Mouse (Mus musculus) liver, postnatal 0 days (tissue): ENCODE results near the gene Blmh. TPM values are rescaled to one million over a fixed set of nuclear protein-coding genes. Genes with fewer than 3 reads are reported as not detected.
"Not testable (repeated sequence)": the region's sequence is repeated elsewhere in the genome, so short reads cannot be mapped to it uniquely, and the experiment has no call there.

Experiments used
- ATAC-seq: fragments of 200-750 bp; cut with Nextera tagmentation; 2 replicates; pipeline ENCODE4 v1.8.0; 2017; ENCODE audit warnings: mild to moderate bottlenecking, moderate library complexity
- DNase-seq: peaks from one replicate; pipeline ENCODE4 v3.0.0-alpha.2; 2016
- H3K27ac ChIP-seq: fragments of 300-500 bp; sonication (generic); 2 replicates; pipeline ENCODE4 v1.5.1; 2014; ENCODE audit warnings: antibody characterized with exemption, moderate library complexity, mild to moderate bottlenecking, low read depth
- H3K27me3 ChIP-seq: fragments of 300-500 bp; sonication (generic); 2 replicates; pipeline ENCODE4 v1.6.1; 2014; ENCODE audit warnings: low read length, control low read depth, mixed read lengths; ENCODE audit not compliant: insufficient read depth
- H3K36me3 ChIP-seq: fragments of 300-500 bp; sonication (generic); replicated peaks from 2 replicates; pipeline ENCODE4 v1.6.1; 2014; ENCODE audit warnings: mild to moderate bottlenecking, control low read depth, low read length, moderate library complexity, mixed read lengths; ENCODE audit not compliant: insufficient read depth
- H3K4me1 ChIP-seq: fragments of 300-500 bp; sonication (generic); 2 replicates; pipeline ENCODE4 v1.6.1; 2014; ENCODE audit warnings: antibody characterized with exemption, mild to moderate bottlenecking, control low read depth; ENCODE audit not compliant: insufficient read depth
- H3K4me2 ChIP-seq: fragments of 300-500 bp; sonication (generic); 2 replicates; pipeline ENCODE4 v1.6.1; 2014; ENCODE audit warnings: low read depth, mild to moderate bottlenecking, low read length, moderate library complexity, mixed read lengths
- H3K4me3 ChIP-seq: fragments of 300-500 bp; sonication (generic); 2 replicates; pipeline ENCODE4 v1.5.1; 2014; ENCODE audit warnings: low read depth, low read length
- H3K9ac ChIP-seq: fragments of 300-500 bp; sonication (generic); replicated peaks from 2 replicates; pipeline ENCODE4 v1.6.1; 2014; ENCODE audit warnings: mild to moderate bottlenecking, moderate library complexity
- H3K9me3 ChIP-seq: fragments of 300-500 bp; sonication (generic); 2 replicates; pipeline ENCODE4 v1.6.1; 2016; ENCODE audit warnings: mild to moderate bottlenecking, control low read depth, low read length, mixed read lengths
- CTCF ChIP-seq: sonication (generic); IDR thresholded peaks from 2 replicates; pipeline ENCODE4 v1.5.1; 2016; ENCODE audit warnings: antibody characterized with exemption, low read depth
- EP300 ChIP-seq: IDR thresholded peaks from 2 replicates; pipeline ENCODE4 v1.6.1; 2016; ENCODE audit warnings: antibody characterized with exemption, low read depth, mild to moderate bottlenecking
- WGBS: fragments of 180-500 bp; shearing (Covaris S2); extraction: QIAGEN DNeasy Blood & Tissue Kit; methylation state at CpG from one replicate; pipeline ENCODE4 v1.1.7; 2014; ENCODE audit not compliant: insufficient replicate concordance; 5-methylcytosine and 5-hydroxymethylcytosine counted together
- polyA plus RNA-seq: library from polyadenylated mRNA; unstranded; fragments of >200 nt; fragmentation: Nextera tagmentation; extraction: Ambion mirVana; gene quantifications from 2 replicates; pipeline ENCODE4 v1.2.1, GENCODE M21; 2015

Blmh gene
- polyA plus RNA-seq, 1 experiment from 2014 or later, result 34.6 TPM

GRCm38 (mm10) chr11:76912055-76912395, 12.6 kb upstream of the Blmh start:
- DNase-seq, result no peak
- ATAC-seq, result no peak
- no peak for TF ChIP-seq EP300
- no peak for TF ChIP-seq CTCF

GRCm38 (mm10) chr11:76914366-76914765, 10.2 kb upstream of the Blmh start:
- no peaks in the 10 kb centered on the region for H3K27me3 ChIP-seq
- H3K4me1 ChIP-seq, result peaks cover 17% of the 10 kb centered on the region; the same call in 1 of the 2 replicates
- H3K36me3 ChIP-seq, result no peaks in the 10 kb centered on the region
- no peaks in the 10 kb centered on the region for H3K9me3 ChIP-seq
- H3K4me2 ChIP-seq, result 0 out of 2 replicates have a peak overlapping the region, but pooled peaks have one; percentile 18
- ATAC-seq (peak; percentile 96), DNase-seq (peak; percentile 52)
- no peak overlapping the region for H3K4me3 ChIP-seq
- H3K27ac ChIP-seq, result peak overlapping the region; percentile 80
- 49% methylated on average over 7 of the region's 7 CpGs for WGBS
- H3K9ac ChIP-seq, result no peak overlapping the region
- no peak for TF ChIP-seq EP300
- TF ChIP-seq CTCF, result no peak

More at GRCm38 (mm10) chr11:76912055-76912395, 12.6 kb upstream of the Blmh start:
- Histone ChIP-seq H3K9me3 (no peaks in the 10 kb centered on the region), H3K36me3 (no peaks in the 10 kb centered on the region), H3K27ac (peak overlapping the region; percentile 8), H3K4me2 (no peak overlapping the region), H3K4me3 (no peak overlapping the region), H3K27me3 (no peaks in the 10 kb centered on the region), H3K4me1 (peaks cover 17% of the 10 kb centered on the region; the same call in 1 of the 2 replicates), H3K9ac (no peak overlapping the region)
- WGBS, result 56% methylated on average over 7 of the region's 7 CpGs

- no peak for TF ChIP-seq CTCF
- TF ChIP-seq EP300, result no peak
- no peak for DNase-seq
- 29% methylated on average over 13 of the region's 13 CpGs for WGBS
- no peaks in the 10 kb centered on the region for H3K9me3 ChIP-seq
- H3K4me1 ChIP-seq, result peaks cover 15% of the 10 kb centered on the region; the same call in 1 of the 2 replicates
- H3K27ac ChIP-seq, result no peak overlapping the region
- H3K36me3 ChIP-seq, result no peaks in the 10 kb centered on the region
- ATAC-seq, result peak; percentile 20
- H3K4me3 ChIP-seq, result no peak overlapping the region
- no peak overlapping the region for H3K9ac ChIP-seq
- no peaks in the 10 kb centered on the region for H3K27me3 ChIP-seq
- no peak overlapping the region for H3K4me2 ChIP-seq
Measured at GRCm38 (mm10) chr11:76916539-76917229, 7.9 kb upstream of the Blmh start.

GRCm38 (mm10) chr11:76917230-76917548, 7.4 kb upstream of the Blmh start:
- 61% methylated on average over 3 of the region's 3 CpGs for WGBS
- Histone ChIP-seq H3K4me1 (peaks cover 15% of the 10 kb centered on the region; the same call in 1 of the 2 replicates), H3K27me3 (no peaks in the 10 kb centered on the region), H3K4me2 (no peak overlapping the region), H3K27ac (no peak overlapping the region), H3K9ac (no peak overlapping the region), H3K4me3 (no peak overlapping the region), H3K36me3 (no peaks in the 10 kb centered on the region), H3K9me3 (no peaks in the 10 kb centered on the region)
- DNase-seq (no peak), ATAC-seq (no peak)
- TF ChIP-seq EP300 (no peak), CTCF (no peak)

- H3K36me3 ChIP-seq, result no peaks in the 10 kb centered on the region
- no peak overlapping the region for H3K27ac ChIP-seq
- no peaks in the 10 kb centered on the region for H3K9me3 ChIP-seq
- WGBS, result 43% methylated on average over 1 of the region's 1 CpGs
- no peaks in the 10 kb centered on the region for H3K4me1 ChIP-seq
- H3K4me2 ChIP-seq, result no peak overlapping the region
- H3K9ac ChIP-seq, result no peak overlapping the region
- H3K4me3 ChIP-seq, result no peak overlapping the region
- DNase-seq (no peak), ATAC-seq (no peak)
- TF ChIP-seq CTCF, result no peak
- no peak for TF ChIP-seq EP300
- no peaks in the 10 kb centered on the region for H3K27me3 ChIP-seq
Measured at GRCm38 (mm10) chr11:76920607-76921006, 4.0 kb upstream of the Blmh start.

GRCm38 (mm10) chr11:76928586-76928985, 4.0 kb downstream of the Blmh start:
- DNase-seq, result not testable (repeated sequence)
- WGBS, result 81% methylated on average over 8 of the region's 8 CpGs
- peak; percentile 76 for ATAC-seq

More at GRCm38 (mm10) chr11:76928586-76928985, 4.0 kb downstream of the Blmh start:
- H3K4me1 ChIP-seq, H3K36me3 ChIP-seq, H3K4me2 ChIP-seq, H3K9me3 ChIP-seq, H3K9ac ChIP-seq, H3K27ac ChIP-seq, H3K27me3 ChIP-seq, H3K4me3 ChIP-seq: not testable (repeated sequence)
